Mouse (Mus musculus) heart, postnatal 0 days (tissue): ENCODE results near the gene Tnfrsf17. TPM values are rescaled to one million over a fixed set of nuclear protein-coding genes. Genes with fewer than 3 reads are reported as not detected.
A peak's percentile ranks its signal among the peaks of the same experiment; 100 is the strongest.

Experiments
- ATAC-seq: fragments of 200-750 bp; cut with Nextera tagmentation; 2 replicates; pipeline ENCODE4 v1.8.0; 2017; ENCODE audit warnings: low read depth, moderate number of reproducible peaks, moderate library complexity; ENCODE audit not compliant: insufficient read depth
- DNase-seq: peaks from one replicate; pipeline ENCODE4 v3.0.0-alpha.2; 2016; ENCODE audit warnings: low spot score
- H3K27ac ChIP-seq: fragments of 300-500 bp; sonication (generic); 2 replicates; pipeline ENCODE4 v1.5.1; 2014; ENCODE audit warnings: low read depth, mild to moderate bottlenecking
- H3K27me3 ChIP-seq: fragments of 300-500 bp; sonication (generic); 2 replicates; pipeline ENCODE4 v1.6.1; 2014; ENCODE audit warnings: low read length, mixed read lengths; ENCODE audit not compliant: control insufficient read depth, insufficient read depth
- H3K36me3 ChIP-seq: fragments of 300-500 bp; sonication (generic); replicated peaks from 2 replicates; pipeline ENCODE4 v1.6.1; 2014; ENCODE audit warnings: low read length, mixed read lengths; ENCODE audit not compliant: control insufficient read depth, insufficient read depth
- H3K4me1 ChIP-seq: fragments of 300-500 bp; sonication (generic); 2 replicates; pipeline ENCODE4 v1.6.1; 2014; ENCODE audit warnings: antibody characterized with exemption; ENCODE audit not compliant: control insufficient read depth, insufficient read depth
- H3K4me2 ChIP-seq: fragments of 300-500 bp; sonication (generic); 2 replicates; pipeline ENCODE4 v1.6.1; 2014; ENCODE audit warnings: low read depth, mild to moderate bottlenecking, low read length, moderate library complexity
- H3K4me3 ChIP-seq: fragments of 300-500 bp; sonication (generic); 2 replicates; pipeline ENCODE4 v1.5.1; 2014; ENCODE audit warnings: low read depth, low read length
- H3K9ac ChIP-seq: fragments of 300-500 bp; sonication (generic); replicated peaks from 2 replicates; pipeline ENCODE4 v1.6.1; 2014; ENCODE audit warnings: low read depth, low read length, mixed read lengths
- H3K9me3 ChIP-seq: fragments of 300-500 bp; sonication (generic); replicated peaks from 2 replicates; pipeline ENCODE4 v1.6.1; 2016; ENCODE audit warnings: low read length; ENCODE audit not compliant: control insufficient read depth
- CTCF ChIP-seq: IDR thresholded peaks from 2 replicates; pipeline ENCODE4 v1.5.1; 2016; ENCODE audit warnings: antibody characterized with exemption, control low read depth, low read depth
- EP300 ChIP-seq: IDR thresholded peaks from 2 replicates; pipeline ENCODE4 v1.6.1; 2016; ENCODE audit warnings: antibody characterized with exemption, low read depth
- WGBS: fragments of 180-500 bp; shearing (Covaris S2); extraction: QIAGEN DNeasy Blood & Tissue Kit; methylation state at CpG from one replicate; pipeline ENCODE4 v1.1.7; 2014; 5-methylcytosine and 5-hydroxymethylcytosine counted together
- polyA plus RNA-seq: library from polyadenylated mRNA; unstranded; fragments of >200 nt; fragmentation: Nextera tagmentation; extraction: Ambion mirVana; gene quantifications from 2 replicates; pipeline ENCODE4 v1.2.1, GENCODE M21; 2015
- total RNA-seq: library from RNA; depleted of rRNA; stranded (reverse); fragments of >200 nt; gene quantifications from 2 replicates; pipeline ENCODE4 v1.2.3, GENCODE M21; 2014; ENCODE audit warnings: low replicate concordance

The Tnfrsf17 gene
- total and polyA plus RNA-seq, 2 experiments from 2014 or later: not detected

DNA sequence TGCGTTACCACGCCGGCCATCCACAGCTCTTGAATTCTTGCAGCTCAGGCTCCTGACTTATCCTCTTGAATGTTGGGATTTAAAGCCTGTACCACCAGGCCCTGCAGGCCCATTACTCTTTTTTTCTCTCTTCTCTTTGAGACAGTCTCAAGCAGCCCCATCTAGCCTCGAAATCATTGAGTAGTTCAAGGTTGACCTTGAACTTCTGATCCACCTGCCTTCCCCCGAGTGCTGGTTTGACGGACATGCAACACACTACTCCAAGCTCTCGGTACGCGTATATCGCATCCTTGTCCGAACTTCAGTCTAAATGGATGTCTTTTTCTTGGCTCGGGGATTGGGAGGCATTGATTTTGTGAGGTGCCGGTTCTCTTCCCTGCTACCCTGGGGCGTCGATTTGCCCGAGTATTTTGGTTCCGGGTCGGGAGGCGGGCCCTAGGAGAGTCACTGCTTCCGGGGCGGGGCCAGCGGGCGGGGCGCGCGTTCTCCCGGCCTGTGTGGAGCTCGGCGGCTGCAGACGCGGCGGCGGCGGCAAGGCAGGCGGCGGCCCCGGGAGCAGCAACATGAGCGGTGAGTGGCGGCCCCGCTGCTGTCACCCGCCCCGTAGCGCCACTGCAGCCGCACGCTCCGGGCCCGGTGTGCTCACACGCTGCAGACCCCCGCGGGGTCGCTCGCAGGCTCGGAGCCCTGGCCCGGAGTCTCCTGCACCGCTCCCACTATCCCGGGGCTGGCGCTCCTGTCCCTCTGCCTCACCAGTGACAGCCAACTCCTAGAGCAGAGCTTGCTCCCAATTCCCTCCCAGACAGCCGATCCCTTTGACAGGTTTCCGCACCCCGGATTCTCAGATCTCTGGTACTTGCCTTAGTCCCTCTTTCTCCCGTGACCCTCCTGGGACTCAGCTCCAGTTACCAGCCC lies 9.1 kb downstream of the Tnfrsf17 start, which contains the start of gene Snx29:
Gene Snx29, plus strand, starts transcription at position 500 of the 915 bp plus-strand sequence.
- Histone ChIP-seq H3K27me3 (no peaks in the 10 kb centered on the region), H3K4me3 (peak within 1 kb of the TSS; percentile 84), H3K9ac (peak within 1 kb of the TSS; percentile 74), H3K36me3 (no peaks in the 10 kb centered on the region), H3K27ac (peak within 1 kb of the TSS; percentile 78), H3K9me3 (no peaks in the 10 kb centered on the region), H3K4me2 (peak within 1 kb of the TSS; percentile 95), H3K4me1 (peaks cover 12% of the 10 kb centered on the region)
- WGBS: 5% methylated on average over 51 of the region's 61 CpGs
- DNase-seq: peak; percentile 88
- no peak for TF ChIP-seq CTCF
- TF ChIP-seq EP300: 0 out of 2 replicates have a peak, but pooled peaks have one; percentile 27
- peak; percentile 99 for ATAC-seq

DNA sequence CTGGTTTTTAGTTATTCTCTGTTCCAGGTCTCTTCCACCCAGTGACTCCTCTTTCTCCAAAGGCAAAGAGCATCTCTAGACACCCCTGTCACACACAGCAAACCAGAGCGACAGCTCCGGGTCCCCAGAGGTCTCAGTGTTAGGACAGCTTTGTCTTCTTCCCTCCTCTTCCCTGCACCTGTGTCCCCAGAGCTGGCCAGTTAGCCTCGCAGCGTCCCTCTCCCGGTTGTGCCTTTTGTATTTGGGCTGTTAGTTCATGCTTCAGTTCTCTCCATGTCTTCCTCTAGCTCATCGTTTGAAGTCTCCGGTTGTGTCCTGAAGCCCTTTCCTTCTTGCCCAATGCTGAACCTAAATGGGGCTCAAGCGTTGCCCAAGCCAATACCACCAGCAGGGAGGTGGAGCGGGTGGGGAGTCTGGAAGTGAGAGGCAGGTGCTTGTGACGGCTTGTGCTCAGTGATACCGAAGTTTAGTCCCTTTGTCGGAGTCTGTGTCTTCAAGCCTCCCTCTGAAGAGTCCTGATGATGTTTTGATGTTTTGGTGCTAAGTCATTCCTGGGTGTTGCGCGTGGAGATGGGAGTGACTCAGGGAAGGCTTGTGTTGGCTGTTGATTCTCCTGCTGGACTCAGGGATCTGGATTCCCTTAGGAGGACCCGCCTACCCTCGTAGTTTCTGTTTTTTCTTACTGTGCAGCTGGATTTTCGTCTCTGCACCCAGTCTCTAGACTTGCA lies 9.9 kb downstream of the Tnfrsf17 start:
- H3K9ac ChIP-seq: peak overlapping the region; percentile 74
- H3K27me3 ChIP-seq: no peaks in the 10 kb centered on the region
- no peaks in the 10 kb centered on the region for H3K9me3 ChIP-seq
- TF ChIP-seq EP300 (no peak), CTCF (no peak)
- ATAC-seq (0 out of 2 replicates have a peak, but pooled peaks have one; percentile 2), DNase-seq (peak; percentile 9)
- peaks cover 12% of the 10 kb centered on the region for H3K4me1 ChIP-seq
- H3K27ac ChIP-seq: peak overlapping the region; percentile 78
- H3K4me2 ChIP-seq: peak overlapping the region; percentile 95
- WGBS: 4% methylated on average over 17 of the region's 17 CpGs
- peak overlapping the region; percentile 84 for H3K4me3 ChIP-seq
- no peaks in the 10 kb centered on the region for H3K36me3 ChIP-seq

DNA sequence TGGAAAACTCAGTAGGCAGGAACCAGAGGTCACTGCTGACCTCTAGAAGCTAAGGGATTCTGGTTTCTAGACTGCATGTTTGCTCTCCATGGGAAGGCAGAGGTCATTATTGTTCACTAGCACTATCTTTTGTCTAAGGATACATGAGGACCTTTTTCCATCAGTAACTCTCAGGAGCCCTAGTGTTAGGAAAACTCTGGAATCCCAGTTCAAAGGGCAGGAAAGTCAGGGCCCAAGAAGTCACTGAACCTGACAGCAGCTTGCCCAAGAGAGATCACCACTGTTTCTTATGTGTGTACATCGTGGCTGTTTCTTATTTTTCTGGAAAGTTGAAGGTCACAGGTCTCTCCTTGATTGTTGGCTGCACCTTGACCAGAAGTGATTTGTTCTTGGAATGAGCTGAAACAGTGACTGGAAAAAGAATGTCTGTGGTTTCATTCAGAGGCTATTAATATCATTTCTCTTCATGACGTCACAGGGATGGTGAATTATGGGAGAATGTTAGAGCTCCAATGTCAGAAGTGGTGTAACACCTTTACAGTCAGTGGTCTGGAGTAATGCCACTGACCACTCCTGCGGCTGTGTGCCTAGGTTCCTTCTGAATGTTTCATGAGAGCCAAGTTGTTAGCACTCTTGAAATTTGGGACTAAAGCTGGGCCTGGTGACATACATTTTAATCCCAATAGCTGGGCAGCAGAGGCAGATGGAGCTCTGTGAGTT lies 16.6 kb downstream of the Tnfrsf17 start:
- 62% methylated on average over 3 of the region's 3 CpGs for WGBS
- TF ChIP-seq EP300 (no peak), CTCF (no peak)
- H3K9me3 ChIP-seq: no peaks in the 10 kb centered on the region

DNA sequence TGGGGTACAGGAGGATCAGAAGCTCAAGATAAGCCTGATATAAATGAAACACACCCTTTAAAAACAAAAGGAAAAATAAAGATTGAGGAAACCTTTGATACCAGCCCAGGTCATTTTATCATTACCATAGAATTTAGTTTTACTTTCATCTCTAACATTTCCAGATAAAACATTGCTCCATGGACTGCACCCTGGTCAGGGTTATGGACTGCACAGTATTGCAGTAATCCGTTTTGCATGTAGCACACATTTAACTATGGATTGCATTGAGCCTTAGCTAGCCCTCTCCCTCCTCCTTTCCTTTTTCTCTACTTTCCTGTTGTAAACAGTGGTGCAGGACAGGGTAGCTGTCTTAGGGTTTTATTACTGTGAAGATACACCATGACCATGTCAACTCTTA lies 17.4 kb downstream of the Tnfrsf17 start:
- 90% methylated on average over 1 of the region's 1 CpGs for WGBS
- ATAC-seq: no peak

More for the DNA sequence above, 16.6 kb downstream of the Tnfrsf17 start:
- no peak overlapping the region for H3K9ac ChIP-seq
- H3K36me3 ChIP-seq: no peaks in the 10 kb centered on the region
- DNase-seq (no peak), ATAC-seq (no peak)
- H3K4me2 ChIP-seq: no peak overlapping the region
- no peaks in the 10 kb centered on the region for H3K27me3 ChIP-seq
- peaks cover 10% of the 10 kb centered on the region; the same call in 1 of the 2 replicates for H3K4me1 ChIP-seq
- H3K4me3 ChIP-seq: no peak overlapping the region
- no peak overlapping the region for H3K27ac ChIP-seq

GRCm38 (mm10) chr16:11343292-11343815 lies 29.7 kb downstream of the Tnfrsf17 start:
- H3K4me3 ChIP-seq: no peak overlapping the region
- no peak for TF ChIP-seq EP300
- no peak for TF ChIP-seq CTCF
- no peaks in the 10 kb centered on the region for H3K27me3 ChIP-seq
- H3K9ac ChIP-seq: no peak overlapping the region
- no peaks in the 10 kb centered on the region for H3K9me3 ChIP-seq
- peak; percentile 44; the same call in 1 of the 2 replicates for ATAC-seq
- 31% methylated on average over 4 of the region's 4 CpGs for WGBS
- H3K36me3 ChIP-seq: no peaks in the 10 kb centered on the region
- H3K27ac ChIP-seq: no peak overlapping the region
- no peak overlapping the region for H3K4me2 ChIP-seq
- no peaks in the 10 kb centered on the region for H3K4me1 ChIP-seq
- DNase-seq: no peak

More for the DNA sequence above, 17.4 kb downstream of the Tnfrsf17 start:
- H3K27me3 ChIP-seq: no peaks in the 10 kb centered on the region
- no peaks in the 10 kb centered on the region for H3K9me3 ChIP-seq
- no peak for TF ChIP-seq EP300
- no peak for DNase-seq
- no peak overlapping the region for H3K4me3 ChIP-seq
- no peak overlapping the region for H3K27ac ChIP-seq
- no peaks in the 10 kb centered on the region for H3K36me3 ChIP-seq
- H3K9ac ChIP-seq: no peak overlapping the region
- H3K4me1 ChIP-seq: peaks cover 10% of the 10 kb centered on the region; the same call in 1 of the 2 replicates
- H3K4me2 ChIP-seq: no peak overlapping the region
